Mouse (Mus musculus): ENCODE results near the gene Clybl.

Clybl gene

DNA sequence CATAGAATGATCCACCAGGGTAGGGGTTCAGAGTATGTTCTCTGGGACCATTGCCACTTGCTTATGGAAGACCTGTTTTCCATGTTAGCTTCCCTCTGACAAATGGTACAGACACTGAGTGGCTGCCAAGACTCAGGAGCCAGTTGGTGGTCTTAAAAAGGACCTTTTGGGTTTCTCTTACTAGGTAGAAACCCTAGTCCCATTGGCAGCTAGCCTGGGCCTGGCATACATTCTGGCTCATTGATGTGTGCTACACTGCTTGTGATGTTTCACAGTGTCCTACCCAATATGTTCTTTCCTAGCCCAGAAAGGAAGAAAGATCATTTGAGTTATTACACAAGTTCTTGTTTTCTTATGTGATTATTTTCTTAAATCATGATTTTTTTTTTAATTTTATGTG, 69.8 kb downstream of the Clybl start:
- DNase-seq, result no peak

DNA sequence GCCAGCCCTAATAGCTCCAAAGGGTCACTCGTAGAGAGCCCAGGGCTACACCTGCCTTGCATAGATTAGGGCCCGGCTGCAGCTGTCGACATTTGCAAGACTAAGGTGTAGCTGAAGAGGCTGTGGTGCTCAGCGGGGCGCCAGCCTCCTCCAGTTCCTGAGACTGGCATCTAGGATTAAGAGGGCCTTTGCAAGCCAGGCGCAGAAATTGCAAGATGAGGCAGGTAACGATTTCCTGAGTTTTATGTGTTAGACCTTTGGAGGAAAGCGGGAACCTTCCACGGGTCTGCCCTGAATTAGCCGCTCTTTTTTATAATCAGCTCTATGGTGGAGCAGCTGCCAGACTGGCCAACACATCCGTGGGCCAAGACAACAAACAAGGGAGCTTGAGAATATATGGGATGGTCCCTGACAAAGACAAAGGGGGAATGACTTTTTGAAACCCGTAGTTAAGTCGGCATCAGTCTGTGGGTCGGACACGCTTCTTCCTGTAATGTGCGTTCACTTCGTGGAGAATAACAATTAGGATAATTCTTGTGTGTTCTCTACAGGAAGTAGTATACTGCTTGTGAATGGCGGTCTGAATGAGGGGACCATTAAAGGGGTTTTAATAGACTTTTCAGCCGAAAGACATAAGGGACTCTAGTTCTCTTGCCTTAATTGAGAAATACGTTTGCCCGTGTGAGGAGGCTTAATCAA, 74.2 kb downstream of the Clybl start:
- no peak for DNase-seq

DNA sequence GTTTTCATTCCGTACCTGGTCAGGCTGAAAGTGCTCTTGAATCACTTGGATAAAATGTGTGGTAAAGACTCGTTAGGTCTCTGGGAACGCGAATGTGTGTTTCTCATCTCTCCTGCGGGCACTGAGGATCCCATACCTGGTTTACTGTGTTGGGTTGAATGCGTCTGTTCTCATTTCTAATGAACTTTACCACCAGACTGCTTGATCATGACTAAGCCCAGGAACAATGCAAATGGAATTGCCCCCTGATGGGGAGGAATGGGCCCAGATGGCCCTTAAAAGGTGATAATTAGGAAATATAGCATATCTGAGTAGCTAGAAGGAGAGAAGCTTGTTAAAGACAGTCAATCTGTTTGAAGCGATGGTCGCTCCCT, 74.7 kb downstream of the Clybl start:
- no peak for DNase-seq

DNA sequence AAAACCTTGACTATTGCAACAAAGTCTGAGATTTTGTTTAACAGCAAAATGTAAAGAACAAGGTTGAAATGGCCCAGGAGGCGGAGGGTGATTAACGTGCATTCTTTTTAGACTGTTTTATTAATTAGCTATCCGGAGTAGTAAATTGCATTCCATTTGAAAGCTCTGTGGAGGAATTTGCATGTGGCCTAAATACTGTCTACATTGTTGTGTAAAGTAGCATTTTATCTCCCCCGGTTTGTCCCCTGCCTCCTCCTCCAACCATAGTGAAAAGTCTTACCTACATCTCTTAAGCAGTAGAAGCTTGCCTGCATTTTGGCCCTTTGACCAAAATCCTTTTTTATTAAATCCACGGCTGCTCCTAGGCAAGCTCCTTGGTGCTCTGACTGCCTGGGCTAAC, 76.8 kb downstream of the Clybl start:
- no peak for DNase-seq

DNA sequence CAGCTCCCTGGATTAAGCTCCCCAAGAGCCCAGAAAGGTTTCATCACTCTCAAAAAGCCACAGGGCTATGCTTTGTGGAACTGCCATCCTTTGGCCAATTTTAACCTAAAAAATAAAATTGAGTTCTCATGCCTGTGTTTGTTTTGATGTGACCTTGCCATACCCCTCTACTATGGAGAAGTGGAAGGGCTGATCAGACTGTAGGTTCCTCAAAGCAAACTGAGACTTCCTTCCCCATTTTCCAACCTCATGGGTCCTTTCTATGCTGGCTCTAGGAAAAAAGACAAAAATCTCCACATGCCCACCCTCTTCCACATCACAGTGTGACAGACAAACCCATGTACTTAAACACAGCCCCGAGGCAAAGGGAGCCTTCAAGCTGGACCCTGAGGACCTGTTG, 79.7 kb downstream of the Clybl start:
- no peak for DNase-seq

DNA sequence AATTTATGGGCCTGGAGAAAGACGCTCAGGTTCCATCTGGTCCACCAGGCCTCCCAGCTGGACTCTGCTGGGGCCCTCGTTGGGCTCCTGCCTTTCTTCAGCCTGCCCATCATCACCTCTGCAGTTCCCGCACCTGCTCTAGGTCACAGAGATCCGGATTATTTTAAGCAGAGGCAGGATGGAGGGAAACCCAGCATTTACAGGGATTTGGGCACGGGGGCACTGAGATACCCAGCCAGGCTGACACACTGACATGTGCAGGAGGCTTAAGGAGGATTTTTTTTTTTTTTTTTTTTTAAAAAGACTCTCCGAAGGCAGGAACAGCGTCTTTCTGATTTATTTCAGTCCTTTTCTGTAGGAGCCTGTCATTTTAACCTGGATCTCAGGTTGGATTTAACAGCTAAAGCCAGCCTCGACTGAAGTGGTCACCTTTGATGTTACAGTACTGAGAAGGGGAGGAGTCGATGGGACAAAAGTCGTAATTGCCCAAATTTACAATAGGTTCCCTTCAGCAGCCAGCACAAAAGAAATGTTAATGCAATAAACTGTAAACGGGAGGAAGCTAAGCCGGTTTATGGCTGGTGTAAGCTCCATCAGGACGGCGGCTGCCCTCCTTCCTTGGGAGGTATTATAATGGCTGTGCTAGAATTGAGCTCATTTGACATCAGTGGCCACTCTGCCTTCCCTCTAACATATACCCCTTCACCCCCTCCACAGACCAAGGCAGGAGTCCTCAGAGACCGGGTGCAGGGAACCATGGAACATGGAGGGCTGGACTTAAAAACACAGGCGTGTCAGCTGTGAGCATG, 81.6 kb downstream of the Clybl start:
- DNase-seq, result no peak

DNA sequence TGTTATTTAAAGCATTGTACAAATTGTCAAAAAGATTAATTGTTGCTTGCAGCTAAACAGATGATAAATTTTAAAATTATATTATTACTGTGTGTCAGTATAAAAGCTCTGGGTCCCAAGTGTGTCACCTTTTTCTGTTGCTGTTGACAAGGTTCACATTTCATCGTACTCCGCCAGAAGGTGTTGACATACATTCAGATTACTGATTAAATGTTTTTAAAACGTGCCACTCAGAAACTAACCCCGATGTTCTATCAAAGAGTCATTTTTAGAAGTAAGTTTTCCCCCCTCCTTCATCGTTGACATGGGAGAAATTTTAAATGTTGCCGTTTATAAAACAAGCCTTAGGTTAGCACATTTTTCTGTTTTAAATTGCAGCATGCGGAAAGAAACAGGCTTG, 83.7 kb downstream of the Clybl start:
- DNase-seq, result no peak

DNA sequence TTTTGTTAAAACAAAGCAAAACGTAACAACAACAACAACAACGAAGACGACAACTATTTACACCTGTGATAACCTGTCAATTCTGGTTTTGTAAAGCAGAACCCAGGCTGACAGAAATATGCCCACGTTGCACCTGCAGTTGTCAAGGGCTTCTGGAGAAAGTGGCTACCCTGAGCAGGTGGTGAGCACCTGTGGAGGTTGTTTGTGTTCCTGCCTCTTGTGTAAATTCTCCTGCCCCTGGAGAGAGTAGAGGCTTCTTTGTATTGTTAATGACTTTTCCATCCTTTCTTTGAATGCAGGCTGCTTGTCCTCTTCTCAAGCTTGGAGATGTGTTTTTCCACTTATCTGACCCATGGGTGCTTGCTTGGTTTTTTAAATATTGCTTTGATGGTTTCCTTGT, 86.1 kb downstream of the Clybl start:
- no peak for DNase-seq

DNA sequence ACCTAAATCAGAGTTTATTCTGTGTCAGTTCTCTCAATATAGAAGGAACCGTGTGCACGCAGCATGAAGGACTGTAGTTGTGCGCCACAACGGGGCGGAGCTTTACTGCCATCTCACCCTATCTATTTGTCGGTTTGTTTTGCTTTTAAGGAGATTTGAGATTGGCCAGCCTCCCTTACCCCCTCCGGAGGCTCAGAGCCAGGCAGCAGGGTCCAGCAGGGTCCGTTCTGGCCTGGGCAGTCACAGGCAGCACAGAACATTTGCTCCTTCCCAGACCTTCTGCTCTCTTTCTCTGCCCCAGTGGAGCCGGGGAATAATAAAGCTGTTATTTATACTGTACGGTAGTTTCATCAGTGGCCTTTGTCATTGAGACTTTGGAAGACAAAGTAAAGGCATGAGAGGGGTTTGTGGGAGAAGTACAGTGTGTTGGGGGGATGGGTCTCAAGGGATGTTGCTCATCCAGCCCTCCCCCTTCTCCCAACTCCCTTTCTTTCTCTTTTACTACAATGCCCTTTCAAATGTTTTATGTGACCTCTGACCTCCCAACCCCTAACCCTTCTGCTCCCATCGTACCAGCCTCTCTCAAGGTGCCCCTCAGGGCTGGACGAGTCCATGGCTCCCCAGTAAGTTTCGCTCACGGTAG, 89.7 kb downstream of the Clybl start:
- no peak for DNase-seq

DNA sequence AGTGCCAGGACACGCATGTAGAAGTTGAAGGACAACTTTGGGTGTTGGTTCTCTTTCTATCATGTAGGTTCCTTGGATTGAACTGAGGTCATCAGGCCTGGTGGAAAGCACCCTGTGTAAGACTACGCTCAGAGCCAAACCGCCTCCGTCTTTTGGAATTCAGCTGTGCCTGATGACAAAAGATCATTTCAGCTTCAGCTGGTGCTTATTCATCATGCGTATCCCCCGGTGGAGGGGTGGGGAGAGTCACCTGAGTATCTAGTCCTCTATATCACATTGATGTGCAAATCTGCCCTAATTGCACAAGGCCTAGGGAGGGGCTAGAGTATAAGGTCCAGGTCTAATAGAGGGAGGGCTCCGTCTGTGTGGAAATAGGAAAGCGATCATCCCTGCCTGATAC, 95.6 kb downstream of the Clybl start:
- DNase-seq, result no peak

DNA sequence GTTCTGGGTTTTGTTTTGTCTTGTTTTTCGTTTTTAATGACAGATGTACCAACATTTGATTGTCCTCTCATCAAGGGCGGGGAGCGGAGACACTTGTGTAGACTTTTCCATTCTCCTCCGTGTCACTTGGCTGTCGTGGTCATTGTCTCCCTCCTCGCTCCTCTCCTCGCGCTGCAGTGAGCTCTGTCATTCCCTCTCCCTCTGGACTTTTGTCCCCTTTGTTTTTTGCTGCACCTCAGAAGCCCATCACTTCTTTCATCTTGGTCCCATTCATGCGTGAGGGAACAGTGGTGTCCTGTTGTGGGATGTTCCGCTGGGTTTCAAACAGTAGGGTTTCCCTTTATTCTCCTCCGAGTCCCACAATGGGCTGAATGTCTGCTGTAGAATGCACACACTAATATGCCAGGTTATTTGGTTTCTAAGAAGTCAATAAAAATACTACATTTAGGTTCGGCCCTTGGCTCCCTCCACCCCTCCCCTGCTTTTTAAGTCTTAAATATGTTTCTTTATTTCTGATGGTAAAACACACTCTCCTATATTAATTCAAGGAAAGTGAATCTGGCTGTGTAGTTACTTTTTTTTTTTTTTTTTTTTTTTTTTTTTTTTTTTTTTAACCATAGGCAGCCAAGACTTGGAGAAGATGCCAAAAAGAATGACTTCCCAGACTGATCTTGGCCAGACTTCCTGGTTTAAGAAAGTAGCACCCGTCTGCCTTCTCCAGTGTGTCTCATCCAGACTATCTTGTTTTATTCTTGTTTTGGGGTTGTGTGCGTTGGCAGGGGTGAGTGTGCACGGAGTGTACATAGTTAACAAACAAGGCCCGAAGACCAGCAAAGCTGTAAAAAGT, 98.2 kb downstream of the Clybl start:
- no peak for DNase-seq

DNA sequence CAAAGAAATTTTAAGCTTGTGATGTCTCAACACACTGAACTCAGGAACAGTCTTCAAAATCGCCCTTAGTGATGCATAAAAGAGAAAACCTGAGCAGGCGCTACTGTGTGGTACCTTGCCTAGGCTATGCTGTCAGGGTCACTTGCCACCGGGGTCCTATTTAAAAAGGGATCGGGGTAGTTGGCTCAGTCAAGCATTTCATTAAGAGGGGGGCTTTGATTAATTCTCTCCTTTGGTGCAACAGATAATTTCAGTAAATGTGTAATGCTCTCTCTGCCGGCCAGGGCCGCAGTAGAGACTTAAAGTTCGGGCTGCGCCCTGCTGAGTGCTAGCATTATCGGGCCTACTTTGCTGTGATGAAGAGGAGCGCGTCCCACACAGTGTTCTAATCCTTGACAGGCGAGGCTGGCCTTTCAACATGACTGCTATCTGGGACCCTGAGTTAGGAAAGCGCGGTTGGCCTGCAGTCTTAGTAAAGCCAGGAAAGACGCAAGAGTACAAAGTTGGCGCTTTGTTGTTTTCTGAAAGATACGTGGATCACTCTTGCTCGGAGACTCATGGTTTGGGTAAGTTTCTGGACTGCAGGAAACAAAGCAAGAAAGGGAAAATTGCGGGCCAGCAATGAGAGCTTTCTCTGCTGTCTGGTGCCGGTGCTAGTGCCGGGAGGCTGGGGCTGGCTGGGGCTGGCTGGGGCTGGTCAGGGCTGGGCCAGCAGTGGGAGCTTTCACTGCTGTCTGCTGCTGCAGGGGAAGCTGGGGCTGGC, 99.0 kb downstream of the Clybl start:
- DNase-seq, result no peak

DNA sequence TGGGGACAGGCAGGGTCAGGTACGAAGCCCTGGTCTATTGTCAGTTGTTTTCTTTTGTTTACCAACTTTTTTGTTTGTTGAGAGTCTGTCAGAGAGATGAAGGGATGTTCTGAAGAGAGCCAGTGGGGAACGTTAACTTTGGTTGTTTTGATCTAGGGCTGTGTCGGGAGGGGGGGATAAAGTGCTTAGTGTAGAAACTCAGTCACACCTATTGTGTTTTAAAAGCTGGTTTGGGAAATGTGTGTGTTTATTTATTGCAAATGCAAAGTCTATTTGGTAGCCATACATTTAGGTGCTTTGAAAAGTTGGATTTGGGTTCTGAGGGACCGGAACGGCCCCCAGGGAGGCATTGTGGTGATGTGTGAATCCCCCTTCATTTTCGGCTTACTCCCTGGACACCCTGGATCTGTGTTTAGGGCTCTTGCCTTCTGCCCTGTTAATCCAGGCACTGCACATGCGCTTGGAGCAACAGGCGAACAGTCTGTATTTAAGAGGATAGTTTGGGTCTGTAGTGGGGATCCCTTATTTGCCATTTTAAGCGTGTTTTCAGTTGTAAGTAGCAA, 99.6 kb downstream of the Clybl start:
- DNase-seq, result no peak

DNA sequence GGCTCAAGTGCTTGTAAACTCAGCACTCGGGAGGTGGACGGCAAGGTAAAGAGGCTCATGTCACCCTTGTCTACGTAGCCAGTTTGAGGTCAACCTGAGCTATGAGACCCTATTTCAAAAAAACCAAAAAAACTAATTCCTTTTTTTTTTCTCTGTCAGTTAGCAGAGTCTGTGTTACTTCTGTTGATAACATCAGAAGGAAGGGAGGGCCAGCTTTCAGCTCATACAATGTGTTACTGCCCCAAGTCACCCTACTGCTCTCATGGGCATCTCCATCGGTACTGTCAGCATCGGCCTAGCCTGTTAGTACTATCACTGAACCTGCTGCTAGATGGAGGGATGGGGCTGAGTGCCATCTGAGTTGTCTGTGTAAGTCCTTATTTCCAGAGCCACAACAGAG, 102.5 kb downstream of the Clybl start:
- no peak for DNase-seq

DNA sequence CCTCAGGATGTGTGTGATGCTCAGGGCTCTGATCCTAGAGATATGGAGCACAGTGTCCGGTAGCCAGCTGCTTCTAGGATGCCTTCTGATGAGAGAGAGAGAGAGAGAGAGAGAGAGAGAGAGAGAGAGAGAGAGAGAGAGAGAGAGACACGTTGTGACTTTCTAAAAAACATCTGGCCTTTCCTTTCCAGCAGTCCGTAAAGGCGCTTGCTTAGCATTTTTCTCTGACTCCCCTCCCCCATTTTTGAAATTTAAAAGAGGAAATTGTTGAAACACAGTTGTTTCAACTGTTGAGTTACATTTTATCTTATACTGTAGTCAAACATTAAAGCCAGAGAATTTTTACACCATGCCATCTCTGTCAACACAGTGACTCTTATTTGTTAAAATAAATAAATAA, 114.9 kb downstream of the Clybl start:
- DNase-seq, result no peak

DNA sequence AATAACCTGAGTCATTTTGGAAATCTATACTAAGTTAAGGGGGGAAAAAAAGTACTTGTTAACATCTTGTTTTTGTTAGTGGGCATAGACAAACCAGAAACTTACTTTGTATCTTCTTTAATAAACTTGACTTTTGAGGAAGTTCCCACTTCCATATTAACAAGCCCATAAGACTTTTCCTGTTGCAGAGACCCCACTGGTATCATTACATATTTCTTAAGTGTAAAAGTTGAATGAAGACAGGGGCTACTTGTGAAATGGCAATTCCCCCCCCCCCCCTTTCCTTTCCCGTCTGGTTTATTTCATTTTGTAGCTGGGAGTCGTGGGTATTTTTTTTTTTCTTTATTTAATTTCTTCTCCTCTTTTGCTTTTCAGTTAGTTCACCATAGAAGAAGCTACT, 115.4 kb downstream of the Clybl start:
- no peak for DNase-seq

DNA sequence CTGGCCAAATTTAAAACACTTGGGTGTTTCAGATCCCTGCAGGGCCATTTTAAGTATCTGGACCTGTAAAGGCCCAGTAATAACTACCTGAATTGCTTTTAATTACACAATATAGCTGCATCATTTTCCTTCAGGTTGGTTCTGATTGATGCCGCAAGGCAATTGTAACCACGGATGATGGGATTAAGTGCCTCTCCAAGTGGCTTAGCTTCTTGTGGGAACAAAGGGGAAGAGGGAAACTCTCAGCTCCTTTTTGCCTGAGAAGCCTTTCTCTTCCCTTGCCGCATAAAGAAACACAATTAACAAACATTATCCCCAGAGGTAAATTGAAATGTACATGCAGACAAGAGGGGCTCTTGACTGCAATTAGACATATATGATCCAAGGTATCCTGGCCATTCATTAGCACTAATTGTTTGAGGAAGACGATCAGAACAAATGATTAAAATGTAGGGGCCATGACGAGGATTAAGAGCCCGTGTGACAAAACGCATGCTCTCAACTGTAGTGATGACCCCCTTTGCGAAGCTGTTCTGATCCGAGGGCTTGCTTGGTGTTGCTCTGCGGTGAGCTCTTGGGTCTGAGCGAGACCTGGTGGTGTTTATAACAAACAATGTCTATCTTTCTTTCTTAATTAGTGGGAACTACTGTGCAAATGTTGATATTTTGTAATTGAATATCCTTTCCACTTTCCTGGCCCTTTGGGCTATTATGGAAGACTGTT, 116.0 kb downstream of the Clybl start:
- DNase-seq, result no peak

DNA sequence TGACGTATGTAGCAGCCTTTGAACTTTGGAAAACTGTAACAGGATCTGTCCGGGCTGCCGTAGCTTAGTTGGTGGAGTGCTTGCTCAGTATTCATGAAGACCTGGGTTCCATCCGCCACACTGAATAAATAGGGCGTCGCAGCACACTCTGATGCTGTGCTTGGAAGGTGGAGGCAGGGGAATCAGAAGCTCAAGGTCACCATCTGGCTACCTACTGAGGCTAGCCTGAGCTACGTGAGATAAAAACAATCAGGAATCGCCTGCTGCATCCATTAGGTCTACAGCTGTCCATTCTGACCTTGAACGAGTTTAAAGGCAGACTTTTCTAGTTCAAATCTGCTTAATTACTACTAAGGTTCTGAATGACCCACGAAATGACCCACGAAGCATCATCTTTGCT, 118.8 kb downstream of the Clybl start:
- no peak for DNase-seq

DNA sequence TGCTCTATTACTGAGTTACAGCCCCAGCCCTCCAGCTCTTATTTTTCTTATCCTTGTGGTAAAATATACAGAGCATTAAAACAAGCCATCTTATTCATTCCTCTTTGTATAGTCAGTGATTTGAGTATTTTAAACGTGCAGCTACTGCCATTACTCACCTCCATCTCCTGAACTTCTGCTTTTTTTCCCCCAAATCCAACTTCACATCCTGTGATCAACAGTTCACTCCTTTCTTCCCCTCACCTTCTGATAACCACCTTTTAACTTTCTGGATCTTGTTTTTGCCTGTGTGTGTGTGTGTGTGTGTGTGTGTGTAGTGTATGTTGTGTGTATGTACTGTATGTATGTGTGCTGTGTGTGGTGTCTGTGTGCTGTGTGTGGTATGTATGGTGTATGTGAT, 122.3 kb downstream of the Clybl start:
- no peak for DNase-seq

DNA sequence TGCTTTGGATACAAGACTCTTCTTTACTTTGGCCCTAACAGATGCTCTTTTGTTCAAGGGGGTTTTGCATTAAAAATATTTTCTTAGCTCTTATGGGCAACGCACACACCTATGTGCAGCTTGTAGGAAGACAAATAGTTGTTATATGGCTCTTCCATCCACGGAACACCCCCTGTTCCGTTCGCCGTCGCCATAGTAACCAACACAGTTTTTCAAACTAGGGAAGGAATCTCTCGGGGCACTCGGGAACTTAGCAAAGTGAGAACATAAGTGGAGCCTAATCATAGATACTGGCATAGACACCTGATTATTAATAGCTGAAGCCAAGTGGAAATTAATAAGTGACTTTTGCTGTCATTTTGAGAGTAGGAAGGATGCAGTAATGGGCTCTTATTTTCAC, 123.6 kb downstream of the Clybl start:
- no peak for DNase-seq

DNA sequence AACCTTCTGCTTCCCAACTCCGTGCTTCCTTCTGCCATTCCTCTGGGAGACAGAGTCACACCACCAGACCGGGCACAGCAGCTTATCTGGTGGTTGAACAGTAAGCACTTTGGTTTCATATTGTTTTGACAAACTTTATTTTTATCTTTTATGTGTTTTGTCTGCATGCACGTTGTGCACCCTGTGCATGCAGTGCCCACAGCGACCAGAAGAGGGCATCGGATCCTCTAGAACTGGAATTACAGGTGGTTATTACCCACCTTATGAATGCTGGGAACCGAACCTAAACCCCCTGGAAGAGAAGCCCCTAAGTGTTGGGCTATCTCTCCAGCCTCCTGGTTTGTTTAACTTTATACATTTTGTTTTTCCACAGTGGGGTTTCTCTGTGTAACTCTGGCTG, 130.9 kb downstream of the Clybl start:
- peak in 1 of 2 experiments; percentile 2 for DNase-seq

DNA sequence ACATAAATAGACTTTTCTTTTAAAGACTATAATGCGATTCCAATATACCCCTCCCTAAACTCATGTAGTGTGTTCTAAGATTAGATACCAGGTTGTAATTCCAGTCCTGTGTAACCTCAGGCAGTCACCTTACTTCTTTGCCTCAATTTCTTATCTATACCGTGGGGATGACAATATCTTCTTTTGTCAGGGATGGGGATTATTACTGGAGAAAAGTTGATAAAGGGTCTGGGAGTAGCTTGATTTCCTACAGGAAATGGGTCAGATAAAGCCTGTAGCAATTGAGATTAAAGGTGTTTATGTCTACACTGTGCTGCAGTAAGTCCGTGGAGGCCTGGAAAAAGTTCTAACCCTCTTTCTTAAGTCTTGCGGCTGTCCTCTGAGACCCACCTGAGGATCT, 131.8 kb downstream of the Clybl start:
- no peak for DNase-seq

Data from B cell, adult 2 months (primary cell).